Mouse (Mus musculus) brain, embryonic 14.5 days (tissue): ENCODE measurements around the gene Tepsin. TPM values are rescaled to one million over a fixed set of nuclear protein-coding genes. Genes with fewer than 3 reads are reported as not detected.
A peak's percentile ranks its signal among the peaks of the same experiment; 100 is the strongest.

Experiments
- DNase-seq: peaks from one replicate; pipeline ENCODE4 v3.0.0-alpha.2; 2011; ENCODE audit warnings: low read depth
- CTCF ChIP-seq: fragments of 200-500 bp; IDR thresholded peaks from 2 replicates; pipeline ENCODE4 v1.5.1; 2012; ENCODE audit warnings: inconsistent platforms, mild to moderate bottlenecking, moderate library complexity, borderline replicate concordance; ENCODE audit not compliant: insufficient read depth, insufficient read length; ENCODE audit errors: extremely low read depth
- POLR2A ChIP-seq: fragments of 200-500 bp; IDR thresholded peaks from 2 replicates; pipeline ENCODE4 v1.6.1; 2012; ENCODE audit warnings: mild to moderate bottlenecking, inconsistent platforms, borderline replicate concordance; ENCODE audit not compliant: poor library complexity, insufficient read depth, insufficient read length, severe bottlenecking; ENCODE audit errors: extremely low read depth
- polyA plus RNA-seq: library from polyadenylated mRNA; depleted of rRNA; stranded (reverse); fragments of >200 nt; gene quantifications from 2 replicates; pipeline ENCODE4 v1.2.3, GENCODE M21; 2012; rRNA removed

The Tepsin gene
- polyA plus RNA-seq, 1 experiment = 47.4 TPM

DNA sequence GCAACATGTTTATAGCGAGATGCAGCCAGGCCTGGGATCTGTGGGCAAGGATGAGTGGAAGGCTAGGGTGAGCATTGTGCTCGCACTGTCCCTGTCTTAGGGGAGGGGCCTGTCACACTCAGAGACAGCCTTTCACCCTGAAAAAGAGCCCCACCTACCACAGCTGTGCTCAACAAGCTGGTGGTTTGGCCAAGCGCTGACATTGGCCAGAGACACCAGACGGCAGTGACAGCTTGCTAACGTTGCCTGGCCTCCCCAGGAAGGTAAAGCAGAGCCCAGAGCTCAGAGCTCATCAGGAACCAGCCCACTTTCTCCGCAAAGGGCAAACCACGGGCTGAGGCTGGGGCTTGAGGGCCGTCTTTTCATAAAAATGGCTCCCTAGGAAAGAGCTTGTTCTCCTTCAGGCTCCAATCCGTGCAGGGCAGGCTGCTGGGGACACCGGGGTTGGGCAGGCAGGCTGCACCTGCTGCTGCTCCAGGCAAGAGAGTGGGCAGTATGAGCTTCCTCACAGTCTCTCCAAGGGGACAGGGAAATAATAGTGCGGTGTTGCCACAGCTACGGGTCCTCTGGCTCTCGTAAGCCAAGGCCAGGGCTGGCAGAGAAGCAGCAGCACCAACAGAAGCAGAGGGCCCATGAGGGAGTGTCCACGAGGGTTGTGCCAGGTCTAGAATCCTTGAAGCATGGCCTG lies 47.3 kb downstream of the Tepsin start:
- DNase-seq = peak; percentile 59
- TF ChIP-seq POLR2A = no peak
- no peak for TF ChIP-seq CTCF

GRCm38 (mm10) chr11:120049067-120049466 lies 49.5 kb downstream of the Tepsin start:
- DNase-seq = no peak
- TF ChIP-seq POLR2A = no peak

- peak; percentile 85 for DNase-seq
- TF ChIP-seq CTCF (peak; percentile 54; the same call in 1 of the 2 replicates), POLR2A (no peak)
Observed at GRCm38 (mm10) chr11:120048252-120048556, 50.3 kb downstream of the Tepsin start.

GRCm38 (mm10) chr11:120047531-120048251 lies 50.8 kb downstream of the Tepsin start:
- TF ChIP-seq CTCF (no peak), POLR2A (no peak)
- DNase-seq = peak; percentile 44

- DNase-seq = peak; percentile 72
Observed at GRCm38 (mm10) chr11:120046553-120047191, 51.9 kb downstream of the Tepsin start, which contains the start of gene Aatk. Gene Aatk (minus strand): TSS chr11:120047167.

DNA sequence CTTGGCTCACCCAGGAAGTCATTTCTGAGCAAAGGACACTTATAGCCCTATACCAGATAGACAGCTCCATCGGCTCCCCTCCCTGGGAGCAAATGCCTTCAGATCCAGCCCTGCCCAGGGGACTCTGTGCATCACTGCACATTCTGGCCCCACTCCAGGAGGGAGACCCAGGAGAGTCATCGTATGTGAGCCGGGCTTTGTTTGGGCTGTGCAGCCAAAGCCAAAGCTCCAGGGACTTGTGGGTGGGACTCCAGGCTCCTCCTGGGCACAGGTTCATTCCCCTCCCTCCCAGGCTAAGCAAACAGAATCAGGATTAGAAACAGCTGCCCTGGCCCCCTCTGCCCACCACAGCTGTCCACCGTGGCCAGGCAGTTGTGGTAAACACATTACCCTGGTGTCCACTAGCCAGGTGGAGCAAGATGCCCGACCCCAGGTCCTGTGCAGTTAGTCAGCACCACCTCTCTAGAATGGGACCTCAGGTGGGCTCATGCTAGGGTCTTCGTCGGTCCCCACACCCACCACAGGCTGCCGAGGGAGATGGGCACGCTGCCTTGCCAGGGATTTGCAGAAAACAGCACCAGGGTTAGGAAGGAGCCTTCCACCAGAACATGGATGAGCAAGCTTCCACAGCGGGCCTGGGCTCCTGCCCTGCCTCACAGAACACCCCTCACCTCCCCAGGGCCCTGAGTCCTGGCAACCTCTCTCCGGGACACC lies 52.5 kb downstream of the Tepsin start:
- DNase-seq = peak; percentile 63
- TF ChIP-seq CTCF (no peak), POLR2A (no peak)

More at GRCm38 (mm10) chr11:120046553-120047191, 51.9 kb downstream of the Tepsin start, which contains the start of gene Aatk:
- TF ChIP-seq POLR2A = 0 out of 2 replicates have a peak, but pooled peaks have one; percentile 38
- TF ChIP-seq CTCF = no peak

DNA sequence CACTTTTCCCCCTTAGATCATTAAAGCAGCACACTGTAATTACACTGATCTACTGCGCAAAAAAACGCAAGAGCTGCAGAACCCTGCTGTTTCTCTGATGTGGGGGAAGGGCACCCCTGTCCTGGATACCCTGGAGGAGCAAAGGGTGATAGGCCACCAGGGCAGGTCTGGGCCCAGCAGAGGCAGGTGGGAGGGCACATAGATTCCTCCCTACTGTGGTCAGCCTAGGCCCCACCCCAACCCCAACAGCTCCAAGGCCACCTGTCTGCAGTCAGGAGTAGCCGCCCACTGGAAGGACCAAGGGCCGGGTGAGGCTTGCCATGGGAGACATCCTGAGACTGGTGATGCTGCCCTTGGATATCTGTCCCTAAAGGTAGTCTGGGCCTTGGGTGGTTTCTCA lies 53.2 kb downstream of the Tepsin start:
- DNase-seq = peak; percentile 31
- TF ChIP-seq POLR2A = no peak

- DNase-seq = no peak
- no peak for TF ChIP-seq CTCF
- no peak for TF ChIP-seq POLR2A
Observed at GRCm38 (mm10) chr11:120042141-120042838, 56.2 kb downstream of the Tepsin start.

DNA sequence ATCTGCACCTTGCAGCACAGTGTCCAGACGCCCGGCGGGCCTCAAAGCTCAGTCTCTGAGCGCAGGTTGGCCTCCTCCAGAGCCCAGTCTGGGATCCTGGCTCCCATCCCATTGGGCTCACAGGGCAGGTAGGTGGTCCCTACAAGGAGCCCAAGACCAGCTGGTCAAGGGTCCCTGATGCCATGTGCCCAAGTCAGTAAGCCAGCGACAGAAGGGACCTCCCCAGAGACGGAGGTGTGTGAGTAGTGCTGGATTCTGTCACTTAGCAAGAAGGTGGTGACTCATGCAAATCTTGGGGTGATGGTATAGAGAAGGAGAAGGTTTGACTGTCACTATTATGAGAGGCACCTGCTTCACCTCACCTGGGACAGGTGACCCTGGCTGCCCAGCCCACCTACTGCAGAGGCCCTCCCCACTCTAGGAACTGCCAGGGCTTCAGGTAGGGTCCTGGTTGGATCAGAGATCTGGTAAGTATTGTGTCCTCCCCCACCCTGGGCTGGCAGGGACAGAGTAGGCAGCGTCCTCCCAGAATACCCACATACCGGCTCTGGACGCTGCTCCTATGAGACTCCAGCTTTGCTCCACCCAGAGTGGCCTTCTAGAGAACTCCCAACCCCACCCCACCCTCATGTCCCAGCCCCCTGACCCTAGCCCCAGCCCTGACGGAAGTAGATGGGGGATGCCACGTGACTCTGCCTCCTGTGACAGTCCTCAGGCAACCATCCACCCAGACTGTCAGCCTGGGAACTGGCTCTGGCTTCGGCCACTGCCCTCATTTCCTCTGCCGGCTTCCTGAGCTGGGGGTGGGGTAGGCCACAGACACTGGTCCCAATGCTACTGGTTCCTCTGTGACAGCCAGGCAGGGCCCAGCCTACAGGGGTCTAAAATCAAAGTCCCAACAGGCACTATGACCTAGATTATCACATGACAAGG lies 57.1 kb downstream of the Tepsin start:
- TF ChIP-seq POLR2A (no peak), CTCF (no peak)
- no peak for DNase-seq

Other genes with a start within 250 kb of the Tepsin start
- gene Chmp6, start 185.3 kb downstream of the Tepsin start, polyA plus RNA-seq = 63.2 and 63.6 TPM in 2 replicates
- gene Baiap2, start 156.0 kb downstream of the Tepsin start, polyA plus RNA-seq = 17.8 and 27.9 TPM in 2 replicates
- 54.8 and 71.1 TPM in 2 replicates for gene Aatk, start 51.6 kb downstream of the Tepsin start, polyA plus RNA-seq
- 34.7 and 43.3 TPM in 2 replicates for gene Cep131, start 11.9 kb downstream of the Tepsin start, polyA plus RNA-seq
- gene Ndufaf8, start 197 bp upstream of the Tepsin start, polyA plus RNA-seq = 28.0 and 39.0 TPM in 2 replicates
- gene Slc38a10, start 52.6 kb upstream of the Tepsin start, polyA plus RNA-seq = 122 and 134 TPM in 2 replicates
- gene Bahcc1, start 134.2 kb upstream of the Tepsin start, polyA plus RNA-seq = 29.0 and 47.0 TPM in 2 replicates
- 1,716 and 3,108 TPM in 2 replicates for gene Actg1, start 249.8 kb upstream of the Tepsin start, polyA plus RNA-seq